Comparison of ENCODE assay signal across 9 mouse cellular contexts in the genomic region with DNA sequence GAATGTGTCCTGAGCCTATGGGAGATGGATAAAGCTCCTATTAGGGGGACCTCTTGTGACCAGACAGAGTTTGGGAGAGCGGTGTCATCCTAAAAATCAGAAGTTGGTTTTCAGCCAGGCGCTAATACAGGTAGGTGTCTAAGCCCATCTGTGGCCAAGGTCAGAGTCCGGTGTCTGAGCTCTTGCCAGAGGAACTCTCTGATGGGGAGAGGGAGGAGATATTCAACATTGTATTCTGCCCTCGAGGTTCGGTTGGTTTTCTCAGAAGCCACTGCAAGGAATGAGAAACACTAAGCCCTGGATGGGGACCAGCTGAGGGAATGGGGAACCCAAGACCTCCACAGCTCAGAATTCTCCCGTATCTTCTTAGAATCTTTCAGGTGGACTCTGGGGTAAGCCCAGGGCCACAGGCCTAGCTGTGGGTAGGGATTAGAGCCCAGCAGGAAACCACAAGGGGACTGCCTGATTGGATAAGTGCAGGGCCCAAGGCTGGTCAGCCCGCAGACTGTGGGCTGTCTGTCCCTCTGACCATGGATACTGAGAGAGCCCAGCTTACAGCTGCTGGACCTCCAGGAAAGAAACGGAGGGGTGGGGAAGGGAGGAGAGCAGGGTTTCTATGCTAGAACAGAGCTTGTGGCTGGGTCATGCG. TPM values are rescaled to one million over a fixed set of nuclear protein-coding genes. Genes with fewer than 3 reads are reported as not detected.
DNase-seq lines count a peak whose midpoint lies in the region; ATAC-seq and TF ChIP-seq lines count a peak whose summit lies in the region.
"Had no signal": no experiment of that assay in that cellular context is flagged by ENCODE, and none has a peak within 500 bp of the region (broad histone marks: within the 10 kb centered on the region; RNA-seq: fewer than 3 reads in every experiment).

No protein-coding gene starts in this region.

- peaks cover 13% of the 10 kb centered on the region for H3K36me3 ChIP-seq in heart, postnatal 0 days (replicated peaks; ENCODE audit: control insufficient read depth, insufficient read depth, low read length)
- no peaks in the 10 kb centered on the region for H3K36me3 ChIP-seq in hindbrain, embryonic 16.5 days (ENCODE audit: control insufficient read depth, insufficient read depth, low read length)
- H3K36me3 ChIP-seq in midbrain, embryonic 16.5 days (ENCODE audit: control insufficient read depth, insufficient read depth, low read length), result no peaks in the 10 kb centered on the region

- no peaks in the 10 kb centered on the region for H3K27me3 ChIP-seq in heart, postnatal 0 days (ENCODE audit: control insufficient read depth, insufficient read depth, low read length)
- H3K27me3 ChIP-seq in hindbrain, embryonic 16.5 days (replicated peaks; ENCODE audit: control insufficient read depth, insufficient read depth, low read length), result peaks cover 15% of the 10 kb centered on the region
- peaks cover 52% of the 10 kb centered on the region for H3K27me3 ChIP-seq in midbrain, embryonic 16.5 days (ENCODE audit: control insufficient read depth, insufficient read depth, low read depth, low read length)

- no peak for TF ChIP-seq EP300 in heart, postnatal 0 days (IDR thresholded peaks at IDR 0.05; ENCODE audit: low read depth)

- H3K9ac ChIP-seq in heart, postnatal 0 days (replicated peaks; ENCODE audit: low read depth, low read length), result peak overlapping the region; percentile 83
- H3K9ac ChIP-seq in hindbrain, embryonic 16.5 days (ENCODE audit: low read depth, low read length), result no peak overlapping the region
- no peak overlapping the region for H3K9ac ChIP-seq in midbrain, embryonic 16.5 days (ENCODE audit: low read depth, low read length)

- no peak for DNase-seq in heart, postnatal 0 days (ENCODE audit: low spot score)
- no peak for DNase-seq in heart, adult 11 months
- DNase-seq in NIH3T3 (ENCODE audit: low read depth), result peak; percentile 36
- no peak for DNase-seq in Muller cell, postnatal 12 days (ENCODE audit: inconsistent ontology term)
- DNase-seq in right cerebral cortex, postnatal 14 days, result no peak
- DNase-seq: cerebellum, adult 9-11 months had no signal

- peak overlapping the region; percentile 69; the same call in 1 of the 2 replicates for H3K27ac ChIP-seq in heart, postnatal 0 days (ENCODE audit: low read depth)
- H3K27ac ChIP-seq in hindbrain, embryonic 16.5 days (ENCODE audit: low read depth, low read length), result no peak overlapping the region
- no peak overlapping the region for H3K27ac ChIP-seq in midbrain, embryonic 16.5 days (ENCODE audit: low read length)

- peak overlapping the region; percentile 89 for H3K4me2 ChIP-seq in heart, postnatal 0 days (ENCODE audit: low read depth, low read length)
- peak overlapping the region; percentile 86 for H3K4me2 ChIP-seq in hindbrain, embryonic 16.5 days (ENCODE audit: low read length)
- peak overlapping the region; percentile 86 for H3K4me2 ChIP-seq in midbrain, embryonic 16.5 days (ENCODE audit: low read length)

- H3K9me3 ChIP-seq in heart, postnatal 0 days (replicated peaks; ENCODE audit: control insufficient read depth, low read length), result no peaks in the 10 kb centered on the region
- H3K9me3 ChIP-seq in hindbrain, embryonic 16.5 days (ENCODE audit: control insufficient read depth, low read length), result no peaks in the 10 kb centered on the region
- H3K9me3 ChIP-seq in midbrain, embryonic 16.5 days (replicated peaks; ENCODE audit: control insufficient read depth, low read length, poor library complexity, severe bottlenecking), result no peaks in the 10 kb centered on the region

- 48% methylated on average over 9 of the region's 9 CpGs for WGBS in heart, postnatal 0 days
- WGBS in hindbrain, embryonic 16.5 days, result 56% methylated on average over 9 of the region's 9 CpGs
- 42% methylated on average over 9 of the region's 9 CpGs for WGBS in midbrain, embryonic 16.5 days

- H3K4me3 ChIP-seq in heart, postnatal 0 days (ENCODE audit: low read depth, low read length), result peak overlapping the region; percentile 83
- H3K4me3 ChIP-seq in hindbrain, embryonic 16.5 days (ENCODE audit: low read length), result peak overlapping the region; percentile 56; the same call in 1 of the 2 replicates
- peak overlapping the region; percentile 52; the same call in 1 of the 2 replicates for H3K4me3 ChIP-seq in midbrain, embryonic 16.5 days (ENCODE audit: low read depth, low read length)

- ATAC-seq in heart, postnatal 0 days (ENCODE audit: insufficient read depth, low read depth), result no peak
- no peak for ATAC-seq in hindbrain, embryonic 16.5 days
- no peak for ATAC-seq in midbrain, embryonic 16.5 days
- ATAC-seq in CD4-positive, CD25-positive, alpha-beta regulatory T cell, adult 4 months, result no peak

- no peak for TF ChIP-seq CTCF in heart, postnatal 0 days (IDR thresholded peaks at IDR 0.05; ENCODE audit: low read depth)

- H3K4me1 ChIP-seq in heart, postnatal 0 days (ENCODE audit: control insufficient read depth, insufficient read depth), result peaks cover 28% of the 10 kb centered on the region
- H3K4me1 ChIP-seq in hindbrain, embryonic 16.5 days (ENCODE audit: control insufficient read depth, insufficient read depth, low read depth, low read length), result peaks cover 25% of the 10 kb centered on the region
- H3K4me1 ChIP-seq in midbrain, embryonic 16.5 days (ENCODE audit: control insufficient read depth, insufficient read depth, low read length), result peaks cover 17% of the 10 kb centered on the region

RNA-seq across cellular contexts. Expression of a gene that starts 1.5 kb away (rescaled TPM):
- 12.4 and 24.7 TPM in 2 replicates for total RNA-seq in heart, postnatal 0 days (2014; rRNA removed; ENCODE audit: low replicate concordance)
- polyA plus RNA-seq in heart, postnatal 0 days (2015; fragmentation: Nextera tagmentation; extraction: Ambion mirVana), result 10.1 and 10.6 TPM in 2 replicates
- 5.7 and 6.9 TPM in 2 replicates for polyA plus RNA-seq in hindbrain, embryonic 16.5 days (2015; fragmentation: Nextera tagmentation; extraction: Ambion mirVana)
- 3.4 and 3.8 TPM in 2 replicates for polyA plus RNA-seq in midbrain, embryonic 16.5 days (2015; fragmentation: Nextera tagmentation; extraction: Ambion mirVana)
- polyA plus RNA-seq in CD4-positive, CD25-positive, alpha-beta regulatory T cell, adult 4 months (2017; shearing (Covaris generic)), result not detected

RNA-seq across cellular contexts. Expression of a gene that starts 7.1 kb away (rescaled TPM):
- 0.12 TPM in 1 of 2 replicates, not detected in the other for total RNA-seq in heart, postnatal 0 days (2014; rRNA removed; ENCODE audit: low replicate concordance)
- 0.08 and 0.15 TPM in 2 replicates for polyA plus RNA-seq in heart, postnatal 0 days (2015; fragmentation: Nextera tagmentation; extraction: Ambion mirVana)
- polyA plus RNA-seq in hindbrain, embryonic 16.5 days (2015; fragmentation: Nextera tagmentation; extraction: Ambion mirVana), result 0.05 and 0.09 TPM in 2 replicates
- 0.62 TPM in 1 of 2 replicates, not detected in the other for polyA plus RNA-seq in midbrain, embryonic 16.5 days (2015; fragmentation: Nextera tagmentation; extraction: Ambion mirVana)
- 1 to 10 TPM in 1 of 2 experiments, under 1 TPM in 1; 0.97 to 1.4 TPM for polyA plus RNA-seq in CD4-positive, CD25-positive, alpha-beta regulatory T cell, adult 4 months (2017; shearing (Covaris generic))

RNA-seq across cellular contexts. Expression of a gene that starts 40.3 kb away (rescaled TPM):
- total RNA-seq in heart, postnatal 0 days (2014; rRNA removed; ENCODE audit: low replicate concordance), result 43.4 and 59.1 TPM in 2 replicates
- 27.7 and 28.7 TPM in 2 replicates for polyA plus RNA-seq in heart, postnatal 0 days (2015; fragmentation: Nextera tagmentation; extraction: Ambion mirVana)
- polyA plus RNA-seq in hindbrain, embryonic 16.5 days (2015; fragmentation: Nextera tagmentation; extraction: Ambion mirVana), result 91.1 and 95.5 TPM in 2 replicates
- polyA plus RNA-seq in midbrain, embryonic 16.5 days (2015; fragmentation: Nextera tagmentation; extraction: Ambion mirVana), result 96.2 and 112 TPM in 2 replicates
- polyA plus RNA-seq in CD4-positive, CD25-positive, alpha-beta regulatory T cell, adult 4 months (2017; shearing (Covaris generic)), result 1 to 10 TPM in 1 of 2 experiments, under 1 TPM in 1; 0.92 to 1.1 TPM

RNA-seq across cellular contexts. Expression of a gene that starts 58.1 kb away (rescaled TPM):
- total RNA-seq in heart, postnatal 0 days (2014; rRNA removed; ENCODE audit: low replicate concordance), result 8.0 and 19.2 TPM in 2 replicates
- polyA plus RNA-seq in heart, postnatal 0 days (2015; fragmentation: Nextera tagmentation; extraction: Ambion mirVana), result 5.6 and 6.6 TPM in 2 replicates
- polyA plus RNA-seq in hindbrain, embryonic 16.5 days (2015; fragmentation: Nextera tagmentation; extraction: Ambion mirVana), result 112 and 135 TPM in 2 replicates
- 147 and 153 TPM in 2 replicates for polyA plus RNA-seq in midbrain, embryonic 16.5 days (2015; fragmentation: Nextera tagmentation; extraction: Ambion mirVana)
- polyA plus RNA-seq in CD4-positive, CD25-positive, alpha-beta regulatory T cell, adult 4 months (2017; shearing (Covaris generic)), result 1 to 10 TPM; 4.6 to 8.4 TPM

RNA-seq across cellular contexts. Expression of a gene that starts 59.2 kb away (rescaled TPM):
- 96.3 and 112 TPM in 2 replicates for total RNA-seq in heart, postnatal 0 days (2014; rRNA removed; ENCODE audit: low replicate concordance)
- 117 and 121 TPM in 2 replicates for polyA plus RNA-seq in heart, postnatal 0 days (2015; fragmentation: Nextera tagmentation; extraction: Ambion mirVana)
- polyA plus RNA-seq in hindbrain, embryonic 16.5 days (2015; fragmentation: Nextera tagmentation; extraction: Ambion mirVana), result 109 and 119 TPM in 2 replicates
- polyA plus RNA-seq in midbrain, embryonic 16.5 days (2015; fragmentation: Nextera tagmentation; extraction: Ambion mirVana), result 111 and 112 TPM in 2 replicates
- 100 to 1,000 TPM in 1 of 2 experiments, 10 to 100 TPM in 1; 87.2 to 106 TPM for polyA plus RNA-seq in CD4-positive, CD25-positive, alpha-beta regulatory T cell, adult 4 months (2017; shearing (Covaris generic))

Comparison
In these comparisons a context has a peak if more than half of its experiments do, and no peak if none do; other contexts are left out.
1. RNA of a gene that starts 40.3 kb away (polyA plus RNA-seq): 96.2 to 112 TPM in midbrain, embryonic 16.5 days, 91.1 to 95.5 TPM in hindbrain, embryonic 16.5 days and 27.7 to 28.7 TPM in heart, postnatal 0 days; 0.92 to 1.1 TPM in CD4-positive, CD25-positive, alpha-beta regulatory T cell, adult 4 months; every median in the first group is over 10 times any median in the second.
2. Peak in every context shown above with its lines, with median percentiles within 50 percentile points of each other: H3K4me2 ChIP-seq and H3K4me3 ChIP-seq.